Mouse (Mus musculus) ES-E14 (cell line): Measurements from ENCODE around the gene Padi2. TPM values are rescaled to one million over a fixed set of nuclear protein-coding genes. Genes with fewer than 3 reads are reported as not detected.

Source experiments
- DNase-seq: peaks from one replicate; pipeline ENCODE4 v3.0.0-alpha.2; 2013; ENCODE audit warnings: low read depth, low spot score
- H3K27ac ChIP-seq: 2 replicates; pipeline ENCODE4 v1.5.1; 2012; ENCODE audit warnings: low read depth, mild to moderate bottlenecking, low read length, moderate library complexity, mixed read lengths; ENCODE audit not compliant: poor library complexity, insufficient read depth, severe bottlenecking
- H3K36me3 ChIP-seq: 2 replicates; pipeline ENCODE4 v1.6.1; 2012; ENCODE audit warnings: mild to moderate bottlenecking, low read length, moderate library complexity, mixed read lengths; ENCODE audit not compliant: control insufficient read depth, poor library complexity, insufficient read depth, severe bottlenecking
- H3K4me1 ChIP-seq, 2 experiments: fragments of 150-350 bp in 1 of 2; sonication (generic) in 1 of 2; 2 replicates each; pipeline ENCODE4 v1.6.1; 2012; ENCODE audit warnings: low read length in 2 of 2, mild to moderate bottlenecking in 1 of 2, mixed read lengths in 1 of 2; ENCODE audit not compliant: control insufficient read depth in 2 of 2, insufficient read depth in 2 of 2, poor library complexity in 1 of 2
- H3K4me3 ChIP-seq, 2 experiments: fragments of 150-350 bp in 1 of 2; sonication (generic) in 1 of 2; 2 replicates each; pipeline ENCODE4 v1.5.1; 2012; ENCODE audit warnings: low read length in 2 of 2, low read depth in 1 of 2, mild to moderate bottlenecking in 1 of 2, mixed read lengths in 1 of 2; ENCODE audit not compliant: insufficient read depth in 1 of 2, poor library complexity in 1 of 2, severe bottlenecking in 1 of 2
- H3K9ac ChIP-seq: 2 replicates; pipeline ENCODE4 v1.6.1; 2012; ENCODE audit warnings: low read depth, mild to moderate bottlenecking, low read length, mixed read lengths; ENCODE audit not compliant: poor library complexity, insufficient read depth, severe bottlenecking
- H3K9me3 ChIP-seq: fragments of 150-350 bp; sonication (generic); 2 replicates; pipeline ENCODE4 v1.6.1; 2012; ENCODE audit warnings: low read depth, mild to moderate bottlenecking, low read length; ENCODE audit not compliant: control insufficient read depth, insufficient read depth
- CHD2 ChIP-seq: IDR thresholded peaks from 2 replicates; pipeline ENCODE4 v1.6.1; 2014; ENCODE audit warnings: mild to moderate bottlenecking, low read depth, low read length, inconsistent platforms
- HCFC1 ChIP-seq: IDR thresholded peaks from 2 replicates; pipeline ENCODE4 v1.6.1; 2012; ENCODE audit warnings: low read length, inconsistent platforms, borderline replicate concordance; ENCODE audit not compliant: insufficient read depth
- MAFK ChIP-seq: IDR thresholded peaks from 2 replicates; pipeline ENCODE4 v1.6.1; 2014; ENCODE audit warnings: mild to moderate bottlenecking, low read depth, low read length, inconsistent platforms; ENCODE audit not compliant: insufficient read depth
- ZC3H11A ChIP-seq: IDR thresholded peaks from 2 replicates; pipeline ENCODE4 v1.6.1; 2012; ENCODE audit warnings: low read depth, mild to moderate bottlenecking, inconsistent platforms, low read length, borderline replicate concordance
- ZNF384 ChIP-seq: IDR thresholded peaks from 2 replicates; pipeline ENCODE4 v1.6.1; 2012; ENCODE audit warnings: low read depth, low read length, inconsistent platforms
- in situ Hi-C, 2 experiments: fragments of 600-800 bp; cut with MboI; formaldehyde crosslinking; loops; one replicate each; pipeline ENCODE4 v1.15.1; 2025; ENCODE audit warnings: low sequenced_read_pairs in 2 of 2, inconsistent platforms in 1 of 2; ENCODE audit not compliant: unreplicated experiment in 2 of 2
- total RNA-seq: library from RNA; depleted of rRNA; stranded (reverse); fragments of 300-350 nt; gene quantifications from 2 replicates; pipeline ENCODE4 v1.2.3, GENCODE M21; 2012

Padi2 gene
- total RNA-seq, 1 experiment = 0.94 TPM

GRCm38 (mm10) chr4:140963941-140964597 is 57.9 kb downstream of the Padi2 start:
- Histone ChIP-seq H3K9me3 (no peaks in the 10 kb centered on the region), H3K36me3 (peaks cover 3% of the 10 kb centered on the region; the same call in 1 of the 2 replicates), H3K27ac (no peak overlapping the region), H3K4me1 (peaks cover 5 to 17% of the 10 kb centered on the region in 2 experiments), H3K4me3 (no peak overlapping the region), H3K9ac (no peak overlapping the region)
- no peak for TF ChIP-seq MAFK
- no peak for TF ChIP-seq ZNF384
- no peak for TF ChIP-seq ZC3H11A
- DNase-seq = no peak
- in situ Hi-C loops = no loop called here

DNA sequence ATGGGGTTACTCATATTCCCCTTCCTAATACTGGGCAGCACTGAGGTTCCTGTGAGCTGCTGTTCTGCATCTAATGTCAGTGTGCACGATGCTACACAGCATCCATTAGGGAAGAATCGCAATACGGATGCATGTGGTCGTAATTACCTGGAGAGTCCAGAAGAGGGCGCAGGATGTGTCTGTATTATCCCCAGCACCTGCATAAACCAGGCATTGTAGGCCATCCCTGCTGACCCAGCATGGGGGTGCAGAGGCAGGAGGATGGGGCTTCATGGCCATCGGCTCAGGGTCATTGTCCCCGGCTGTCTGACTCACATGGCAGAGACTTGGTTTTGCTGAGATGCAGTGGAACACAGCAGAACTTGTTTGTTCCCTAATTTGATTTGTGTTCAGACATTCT is 58.5 kb downstream of the Padi2 start:
- in situ Hi-C loops = no loop called here

GRCm38 (mm10) chr4:140967386-140968159 is 61.4 kb downstream of the Padi2 start:
- Histone ChIP-seq H3K9ac (no peak overlapping the region), H3K36me3 (peaks cover 25% of the 10 kb centered on the region; the same call in 1 of the 2 replicates), H3K9me3 (no peaks in the 10 kb centered on the region), H3K27ac (no peak overlapping the region), H3K4me1 (peaks cover 5 to 12% of the 10 kb centered on the region in 2 experiments), H3K4me3 (no peak overlapping the region)
- DNase-seq = no peak
- TF ChIP-seq ZC3H11A (no peak), ZNF384 (no peak), MAFK (no peak), CHD2 (no peak), HCFC1 (no peak)
- in situ Hi-C loops = no loop called here

More for the DNA sequence above, 58.5 kb downstream of the Padi2 start:
- H3K9me3 ChIP-seq = no peaks in the 10 kb centered on the region
- no peak overlapping the region for H3K27ac ChIP-seq
- no peak overlapping the region for H3K9ac ChIP-seq
- TF ChIP-seq ZNF384 (no peak), MAFK (peak; percentile 46; the same call in 1 of the 2 replicates), CHD2 (no peak), ZC3H11A (0 out of 2 replicates have a peak, but pooled peaks have one; percentile 5), HCFC1 (no peak)
- H3K36me3 ChIP-seq = peaks cover 5% of the 10 kb centered on the region; the same call in 1 of the 2 replicates
- peak; percentile 70 for DNase-seq
- peaks cover 5 to 13% of the 10 kb centered on the region in 2 experiments for H3K4me1 ChIP-seq
- no peak overlapping the region for H3K4me3 ChIP-seq

DNA sequence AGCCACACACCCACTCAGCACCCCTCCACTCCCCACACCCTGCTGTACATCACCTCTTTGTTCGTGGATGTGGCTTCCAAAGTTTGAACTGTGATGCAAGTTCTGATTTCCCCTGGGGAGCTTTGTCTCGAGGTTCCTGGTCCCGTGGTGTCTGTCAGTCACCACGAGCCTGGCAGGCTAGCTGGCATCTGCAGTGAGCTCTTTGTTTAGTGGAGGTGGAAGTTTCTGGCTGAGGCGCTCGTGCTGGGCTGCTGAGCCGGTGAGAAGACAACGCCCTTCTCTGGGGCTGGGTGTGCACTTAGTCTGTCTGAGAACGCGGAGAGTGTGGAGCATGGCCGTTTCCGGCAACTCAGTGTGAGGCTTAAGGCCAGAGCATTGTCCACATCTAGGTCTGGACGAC is 65.5 kb downstream of the Padi2 start:
- Histone ChIP-seq H3K4me1 (peaks cover 3 to 6% of the 10 kb centered on the region in 2 experiments; a peak in 3 of 4 replicates), H3K9me3 (no peaks in the 10 kb centered on the region), H3K4me3 (no peak overlapping the region), H3K36me3 (peaks cover 57% of the 10 kb centered on the region), H3K27ac (no peak overlapping the region; the same call in 1 of the 2 replicates), H3K9ac (no peak overlapping the region)
- in situ Hi-C loops = no loop called here
- DNase-seq = no peak
- TF ChIP-seq MAFK = no peak
- TF ChIP-seq ZC3H11A = no peak
- TF ChIP-seq CHD2 = no peak
- no peak for TF ChIP-seq HCFC1
- TF ChIP-seq ZNF384 = no peak
